Mouse (Mus musculus) liver, adult 2 months (tissue): ENCODE data around the gene Trap1.

Experiments
- CTCF ChIP-seq: fragments of 200-500 bp; IDR thresholded peaks from 2 replicates; pipeline ENCODE4 v1.5.1; 2011; ENCODE audit warnings: low read depth, low read length, control low read depth
- POLR2A ChIP-seq: fragments of 200-500 bp; IDR thresholded peaks from 2 replicates; pipeline ENCODE4 v1.6.1; 2011; ENCODE audit warnings: low read length, control low read depth; ENCODE audit not compliant: insufficient read depth; ENCODE audit errors: extremely low read depth

DNA sequence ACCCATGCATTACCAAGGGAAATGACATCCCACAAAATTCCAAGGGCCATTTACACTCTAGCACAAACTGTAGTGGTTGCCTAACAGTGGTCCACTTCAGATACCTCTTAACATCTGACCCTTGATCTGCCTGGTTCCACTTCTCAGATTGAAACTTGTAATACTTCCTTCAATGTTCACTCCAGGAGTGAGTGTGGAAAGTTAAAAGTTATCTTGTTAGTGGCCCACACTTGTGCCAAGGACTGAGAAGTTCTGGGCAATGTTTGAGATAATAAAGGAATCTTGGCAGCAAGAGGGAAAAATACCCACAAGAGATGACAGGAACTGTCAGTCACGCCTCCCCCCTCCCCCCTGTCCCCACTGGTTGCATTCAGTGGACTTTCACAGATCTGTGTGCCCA is 2.0 kb upstream of the Trap1 start:
- TF ChIP-seq CTCF = no peak
- no peak for TF ChIP-seq POLR2A
